ENCODE assay signal across 7 mouse cellular contexts in the genomic region with DNA sequence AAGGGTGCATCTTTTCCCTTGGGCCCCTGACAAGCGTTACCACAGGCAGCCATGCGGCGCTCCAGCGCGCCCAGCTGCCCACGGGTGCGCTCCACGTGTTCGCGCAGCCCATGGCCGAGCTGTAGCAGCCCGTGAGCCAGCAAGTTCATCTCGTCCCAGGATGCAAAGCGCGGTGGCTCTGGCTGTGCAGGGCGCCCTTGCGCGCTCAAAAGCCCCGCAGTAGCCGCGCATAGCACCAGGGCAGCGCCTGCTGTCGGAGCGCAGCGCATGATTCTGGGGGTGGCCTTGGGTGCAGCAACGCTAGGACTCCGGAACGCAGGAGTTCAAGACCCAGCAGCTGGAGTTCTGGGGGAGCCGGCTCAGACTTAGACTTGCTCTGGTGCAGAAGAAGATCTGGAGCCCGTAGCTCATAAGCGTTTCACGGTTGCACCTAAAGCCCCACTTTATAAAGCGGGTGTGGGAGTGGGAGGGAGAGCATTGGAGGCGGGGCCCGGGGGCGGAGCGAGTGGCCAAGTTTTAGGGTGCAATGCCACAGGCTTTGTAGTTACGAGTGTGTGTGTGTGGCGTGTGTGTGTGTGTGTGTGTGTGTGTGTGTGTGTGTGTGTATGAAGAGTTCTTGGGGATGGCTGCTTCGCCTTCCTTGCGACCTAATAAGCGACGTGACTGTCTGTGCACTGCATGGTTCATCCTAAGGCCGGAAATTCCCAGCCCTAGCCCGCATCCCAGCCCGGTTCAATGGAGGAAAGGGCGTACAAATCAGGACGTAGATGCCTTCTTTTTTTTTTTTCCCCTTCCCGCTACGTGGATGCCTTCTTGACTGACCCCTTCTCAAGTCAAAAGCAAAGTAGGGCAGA. TPM values are rescaled to one million over a fixed set of nuclear protein-coding genes. Genes with fewer than 3 reads are reported as not detected.
A peak's percentile ranks its signal among the peaks of the same experiment; 100 is the strongest.
DNase-seq lines count a peak whose midpoint lies in the region; ATAC-seq lines count a peak whose summit lies in the region.

A gene (minus strand): TSS at position 707 of the 854 bp plus-strand sequence.

- peaks cover 49% of the 10 kb centered on the region for H3K4me1 ChIP-seq in intestine, embryonic 15.5 days (replicated peaks)
- H3K4me1 ChIP-seq in limb, embryonic 10.5 days: peaks cover 60% of the 10 kb centered on the region
- H3K4me1 ChIP-seq in midbrain, embryonic 11.5 days (ENCODE audit: control insufficient read depth, insufficient read depth, low read length): peaks cover 5% of the 10 kb centered on the region

- peak within 1 kb of the TSS; percentile 81 for H3K4me2 ChIP-seq in intestine, embryonic 15.5 days (replicated peaks)
- H3K4me2 ChIP-seq in midbrain, embryonic 11.5 days: peak within 1 kb of the TSS; percentile 72

- H3K9me3 ChIP-seq in intestine, embryonic 15.5 days: no peaks in the 10 kb centered on the region
- H3K9me3 ChIP-seq in limb, embryonic 10.5 days (replicated peaks): no peaks in the 10 kb centered on the region
- H3K9me3 ChIP-seq in midbrain, embryonic 11.5 days (ENCODE audit: control insufficient read depth, low read length): no peaks in the 10 kb centered on the region

- H3K36me3 ChIP-seq in intestine, embryonic 15.5 days: 0 out of 2 replicates have a peak, but pooled peaks cover 10% of the 10 kb centered on the region
- H3K36me3 ChIP-seq in limb, embryonic 10.5 days: peaks cover 21% of the 10 kb centered on the region
- H3K36me3 ChIP-seq in midbrain, embryonic 11.5 days (ENCODE audit: control insufficient read depth, insufficient read depth, low read length): no peaks in the 10 kb centered on the region

- 2% methylated on average over 50 of the region's 50 CpGs for WGBS in intestine, embryonic 15.5 days
- 3% methylated on average over 50 of the region's 50 CpGs for WGBS in limb, embryonic 10.5 days
- WGBS in midbrain, embryonic 11.5 days: 3% methylated on average over 49 of the region's 50 CpGs

- peak within 1 kb of the TSS; percentile 41 for H3K4me3 ChIP-seq in intestine, embryonic 15.5 days (replicated peaks)
- peak within 1 kb of the TSS; percentile 67 for H3K4me3 ChIP-seq in limb, embryonic 10.5 days
- peak within 1 kb of the TSS; percentile 39 for H3K4me3 ChIP-seq in midbrain, embryonic 11.5 days (ENCODE audit: low read depth, low read length)

- peak within 1 kb of the TSS; percentile 73 for H3K27ac ChIP-seq in intestine, embryonic 15.5 days
- H3K27ac ChIP-seq in limb, embryonic 10.5 days: peak within 1 kb of the TSS; percentile 90
- H3K27ac ChIP-seq in midbrain, embryonic 11.5 days (ENCODE audit: low read depth, low read length): no peak within 1 kb of the TSS

- H3K27me3 ChIP-seq in intestine, embryonic 15.5 days (replicated peaks): no peaks in the 10 kb centered on the region
- no peaks in the 10 kb centered on the region for H3K27me3 ChIP-seq in limb, embryonic 10.5 days (ENCODE audit: low read depth, poor library complexity, severe bottlenecking)
- H3K27me3 ChIP-seq in midbrain, embryonic 11.5 days (ENCODE audit: control insufficient read depth, insufficient read depth, low read length): no peaks in the 10 kb centered on the region

- H3K9ac ChIP-seq in intestine, embryonic 15.5 days: peak within 1 kb of the TSS; percentile 52
- peak within 1 kb of the TSS; percentile 58 for H3K9ac ChIP-seq in midbrain, embryonic 11.5 days (ENCODE audit: low read length)

- peak; percentile 75 for DNase-seq in embryo, embryonic 10.5 days (ENCODE audit: low spot score)
- DNase-seq in gastrocnemius, postnatal 4 days (ENCODE audit: low spot score in 2 of 2): peak; percentile 54 to 81
- peak; percentile 72 for DNase-seq in limb, embryonic 10.5 days (ENCODE audit: low spot score)
- DNase-seq in midbrain, embryonic 11.5 days (ENCODE audit: low spot score, missing footprints): peak; percentile 94
- DNase-seq in spleen, adult 12 weeks (ENCODE audit: low spot score): peak; percentile 34

- ATAC-seq in activated CD4-positive, CD25-positive, alpha-beta regulatory T cell, adult 4 months: peak; percentile 73
- peak; percentile 90 for ATAC-seq in intestine, embryonic 15.5 days
- peak; percentile 93 for ATAC-seq in midbrain, embryonic 11.5 days (ENCODE audit: low FRiP score)

RNA-seq across cellular contexts. Expression of the gene that starts here (rescaled TPM):
- polyA plus RNA-seq in activated CD4-positive, CD25-positive, alpha-beta regulatory T cell, adult 4 months (2017; shearing (Covaris generic)): 1 to 10 TPM; 3.7 to 4.8 TPM
- total RNA-seq in gastrocnemius, postnatal 4 days (2021): 10 to 100 TPM; 22.5 to 43.8 TPM
- polyA plus RNA-seq in intestine, embryonic 15.5 days (2015; fragmentation: Nextera tagmentation; extraction: Ambion mirVana): 20.7 and 23.4 TPM in 2 replicates
- polyA plus RNA-seq in limb, embryonic 10.5 days (2016; fragmentation: Nextera tagmentation; extraction: Ambion mirVana): 30.2 and 38.9 TPM in 2 replicates
- polyA plus RNA-seq in midbrain, embryonic 11.5 days (2014; fragmentation: Nextera tagmentation; extraction: Ambion mirVana): 20.6 and 21.4 TPM in 2 replicates

Comparison
In these comparisons a context has a peak if more than half of its experiments do, and no peak if none do; other contexts are left out.
1. DNase-seq: peak in every context shown above with its lines; median percentile 94 in midbrain, embryonic 11.5 days; 75 in embryo, embryonic 10.5 days; 72 in limb, embryonic 10.5 days; 68 in gastrocnemius, postnatal 4 days; 34 in spleen, adult 12 weeks.